Mouse (Mus musculus): ENCODE measurements at regions not wholly inside any gene's neighbourhood (a gene's known extent, or its start where the extent isn't known, plus 50 kb on each side); places are given as distances from the start of the nearest gene placed in this dataset.

DNA sequence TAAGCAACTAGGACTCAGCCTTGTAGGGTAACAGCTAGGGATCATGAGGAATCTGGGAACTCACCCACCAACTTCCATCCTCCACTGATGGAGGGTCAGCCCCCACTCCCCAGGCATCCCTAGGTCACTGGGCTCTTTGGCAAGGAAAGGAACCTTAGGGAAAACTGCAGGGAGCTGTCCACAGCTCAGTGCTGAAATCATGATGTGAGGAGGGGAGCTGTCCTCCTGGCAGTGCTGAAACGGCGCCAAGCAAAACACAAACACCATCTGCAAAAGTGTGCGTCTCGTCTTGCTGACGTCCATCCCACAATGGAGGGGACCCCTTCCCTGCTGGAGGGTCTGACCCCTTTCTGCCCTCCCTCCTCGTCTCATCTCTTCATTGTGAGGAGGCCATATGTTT lies 68.6 kb upstream of the Rph3a start:
- DNase-seq (ENCODE audit: low read depth, low spot score) = peak; percentile 68

DNA sequence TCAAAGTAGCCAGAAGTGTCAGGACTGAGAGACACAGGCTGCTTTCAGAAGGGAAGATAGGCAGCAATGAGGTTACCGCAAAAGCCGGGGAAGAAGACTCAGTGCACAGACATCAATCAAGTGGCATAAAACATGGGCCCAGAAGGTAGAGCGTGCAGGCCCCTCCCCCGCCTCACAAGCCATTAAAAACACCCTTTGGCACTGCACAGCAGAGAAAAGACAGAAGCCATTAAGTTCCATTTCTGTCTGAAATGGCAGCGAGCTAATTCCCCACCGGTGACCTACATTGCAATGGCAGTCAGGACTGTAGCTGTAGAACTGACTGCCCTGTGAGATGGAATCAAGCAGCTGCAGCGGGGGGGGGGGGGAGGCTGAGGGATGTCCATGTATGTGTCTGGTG lies 66.8 kb upstream of the Rph3a start:
- no peak for DNase-seq (ENCODE audit: low read depth, low spot score)

DNA sequence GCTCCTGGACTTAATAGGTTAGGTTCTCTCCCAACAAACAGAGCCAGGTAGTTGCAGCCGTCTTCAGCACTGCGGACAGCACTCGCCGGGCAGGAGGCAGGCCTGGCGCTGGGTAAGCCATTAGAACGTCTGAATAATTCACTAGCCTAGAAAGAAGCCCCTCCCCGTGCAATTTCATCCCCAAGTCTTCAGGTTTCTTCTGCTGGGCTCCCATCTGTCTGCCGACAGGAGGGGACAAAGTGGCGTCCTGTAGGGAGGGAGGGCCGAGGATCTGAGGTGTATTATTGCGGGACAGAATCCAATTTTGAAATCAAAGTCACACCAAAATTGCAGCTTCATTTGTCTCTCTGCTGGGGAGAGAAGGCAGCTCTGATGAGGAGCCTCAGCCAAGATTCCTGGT lies 58.9 kb upstream of the Rph3a start:
- DNase-seq (ENCODE audit: low read depth, low spot score) = peak; percentile 41

DNA sequence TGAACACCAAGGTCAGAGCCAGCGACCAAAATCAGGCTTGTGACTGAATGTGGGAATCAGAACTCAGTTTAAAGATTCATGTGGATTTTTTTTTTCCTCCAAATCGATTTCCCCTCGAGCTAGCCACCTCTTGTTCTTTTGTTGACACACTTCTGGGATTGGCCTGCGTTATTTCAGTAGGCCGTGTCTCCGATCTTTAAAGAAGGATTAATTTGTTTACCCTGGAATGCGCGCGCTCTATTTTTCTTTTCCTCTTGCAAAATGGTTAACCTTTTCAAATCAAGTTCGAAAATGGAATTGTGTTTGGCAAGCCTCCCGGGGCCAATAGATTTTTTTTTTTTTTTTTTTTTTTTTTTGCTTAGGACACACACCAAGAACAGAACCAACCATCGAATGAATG lies 54.8 kb upstream of the Rph3a start:
- no peak for DNase-seq (ENCODE audit: low read depth, low spot score)

DNA sequence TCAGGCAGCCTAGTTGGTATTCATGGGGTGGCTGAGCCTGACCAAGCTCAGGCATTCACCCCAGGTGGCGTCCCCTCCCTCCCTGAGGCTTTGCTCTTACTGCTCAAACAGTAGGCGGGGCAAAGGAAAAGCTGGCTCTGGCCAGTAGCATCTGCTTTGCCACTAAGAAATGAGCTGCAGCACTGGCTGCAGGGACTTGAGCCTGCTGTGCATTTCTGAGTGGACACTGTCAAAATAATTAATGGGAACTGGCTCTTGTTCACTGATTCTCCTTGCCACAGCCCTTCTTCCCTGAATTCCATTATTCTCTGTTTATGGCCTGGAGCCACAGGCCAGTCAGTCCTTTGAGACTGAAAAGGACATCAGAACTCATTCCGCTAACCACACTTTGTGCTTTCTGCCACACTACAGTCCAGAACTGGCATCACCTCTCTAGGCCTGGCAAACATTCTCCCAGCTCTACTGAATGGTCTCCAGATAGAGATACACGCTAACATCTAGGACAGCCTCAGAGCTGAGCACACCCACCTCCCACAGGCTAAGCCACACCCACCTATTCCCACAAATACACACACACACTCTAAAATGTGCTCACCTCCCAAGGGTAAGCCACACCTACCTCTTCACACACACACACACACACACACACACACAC lies 53.2 kb upstream of the Rph3a start:
- no peak for DNase-seq (ENCODE audit: low read depth, low spot score)

DNA sequence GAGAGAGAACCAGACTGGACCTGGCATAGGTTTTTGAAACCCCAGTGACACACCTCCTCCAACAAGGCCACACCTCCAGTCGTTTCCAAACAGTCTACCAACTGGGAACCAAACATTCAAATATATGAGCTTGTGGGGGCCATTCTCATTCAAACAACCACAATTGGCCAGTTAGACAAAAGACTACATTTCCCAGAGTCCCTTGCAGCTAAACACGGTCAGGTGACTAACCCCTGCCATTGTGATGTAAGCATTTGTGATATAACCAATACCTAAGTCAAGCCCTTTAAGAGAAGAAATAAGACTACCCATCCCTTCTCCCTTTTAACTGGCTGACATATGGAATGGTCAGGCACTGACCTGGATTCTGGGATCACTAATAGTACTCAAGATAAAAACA lies 51.8 kb upstream of the Rph3a start:
- no peak for DNase-seq (ENCODE audit: low read depth, low spot score)

Measured in embryo, embryonic 11.5 days (tissue).